Mouse (Mus musculus) G1E (cell line): ENCODE results near the gene Hist1h3e.

ENCODE experiments used
- CTCF ChIP-seq: IDR thresholded peaks from 2 replicates; pipeline ENCODE4 v1.5.1; 2012; ENCODE audit warnings: low read depth, low read length, inconsistent platforms, mixed read lengths
- TAL1 ChIP-seq: conservative IDR thresholded peaks from 2 replicates; pipeline ENCODE4 v1.6.1; 2012; ENCODE audit warnings: low read depth, low read length, inconsistent platforms, mixed read lengths

GRCm38 (mm10) chr13:23517603-23518294 lies 44.4 kb downstream of the Hist1h3e start:
- TF ChIP-seq CTCF (no peak), TAL1 (no peak)
